Mouse (Mus musculus): ENCODE measurements around the gene Zfp973.
"Not testable (repeated sequence)": the region's sequence is repeated elsewhere in the genome, so short reads cannot be mapped to it uniquely, and the experiment has no call there.

Zfp973 gene

DNA sequence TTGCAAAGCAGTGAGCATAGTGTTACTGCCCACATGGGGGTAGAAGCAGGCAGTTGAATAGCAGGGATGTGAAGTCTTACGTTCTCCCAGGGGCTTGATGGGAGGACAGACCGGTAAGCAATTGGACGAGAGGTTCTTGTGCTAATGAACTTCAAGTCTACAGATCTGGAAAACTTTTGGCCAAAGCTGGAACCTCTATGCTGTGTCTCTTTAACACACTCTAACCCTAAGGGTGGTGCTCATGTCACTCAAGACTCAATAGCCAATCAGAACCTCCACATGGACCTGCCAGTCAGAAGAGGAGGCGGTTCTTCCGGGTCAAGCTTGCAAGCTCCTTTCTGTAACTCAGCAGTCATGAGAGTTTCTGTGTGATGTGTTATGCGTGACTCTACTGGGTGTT is at the start of gene Zfp973:
Zfp973 (plus strand) TSS at position 301 of the 400 bp plus-strand sequence.
- DNase-seq = not testable (repeated sequence)

DNA sequence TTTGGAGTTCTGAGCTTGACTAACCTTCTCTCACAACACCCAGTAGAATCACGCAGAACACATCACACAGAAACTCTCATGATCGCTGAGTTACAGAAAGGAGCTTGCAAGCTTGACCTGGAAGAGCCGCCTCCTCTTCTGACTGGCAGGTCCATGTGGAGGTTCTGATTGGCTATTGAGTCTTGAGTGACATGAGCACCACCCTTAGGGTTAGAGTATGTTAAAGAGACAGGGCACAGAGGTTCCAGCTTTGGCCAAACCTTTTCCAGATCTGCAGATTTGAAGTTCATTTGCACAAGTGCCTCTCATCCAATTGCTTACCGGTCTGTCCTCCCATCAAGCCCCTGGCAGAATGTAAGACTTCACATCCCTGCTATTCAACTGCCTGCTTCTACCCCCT is 34.1 kb upstream of the Zfp973 start, which contains the start of gene Gm14308:
Gm14308 (minus strand) TSS at position 101 of the 400 bp plus-strand sequence.
- not testable (repeated sequence) for DNase-seq

DNA sequence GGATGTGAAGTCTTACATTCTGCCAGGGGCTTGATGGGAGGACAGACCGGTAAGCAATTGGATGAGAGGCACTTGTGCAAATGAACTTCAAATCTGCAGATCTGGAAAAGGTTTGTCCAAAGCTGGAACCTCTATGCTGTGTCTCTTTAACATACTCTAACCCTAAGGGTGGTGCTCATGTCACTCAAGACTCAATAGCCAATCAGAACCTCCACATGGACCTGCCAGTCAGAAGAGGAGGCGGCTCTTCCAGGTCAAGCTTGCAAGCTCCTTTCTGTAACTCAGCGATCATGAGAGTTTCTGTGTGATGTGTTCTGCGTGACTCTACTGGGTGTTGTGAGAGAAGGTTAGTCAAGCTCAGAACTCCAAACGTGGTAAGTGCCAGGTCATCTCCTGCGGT is 37.7 kb downstream of the Zfp973 start, which contains the start of gene Gm14305:
Gm14305 (plus strand) TSS at position 278 of the 400 bp plus-strand sequence.
- peak; percentile 48 for DNase-seq
